Mouse (Mus musculus) bone marrow, adult 2 months (tissue): ENCODE data around the gene Crcp. TPM values are rescaled to one million over a fixed set of nuclear protein-coding genes. Genes with fewer than 3 reads are reported as not detected.

Experiments used
- H3K27ac ChIP-seq: fragments of 200-500 bp; 2 replicates; pipeline ENCODE4 v1.5.1; 2012; ENCODE audit warnings: low read depth, mild to moderate bottlenecking, control low read depth, inconsistent platforms, low read length; ENCODE audit not compliant: control insufficient read depth, poor library complexity, insufficient read depth
- H3K4me1 ChIP-seq: fragments of 200-500 bp; 2 replicates; pipeline ENCODE4 v1.6.1; 2011; ENCODE audit warnings: low read length; ENCODE audit not compliant: control insufficient read depth, insufficient read depth
- H3K4me3 ChIP-seq: fragments of 200-500 bp; replicated peaks from 2 replicates; pipeline ENCODE3; 2011; ENCODE audit warnings: mild to moderate bottlenecking, low read depth, low read length, control low read depth; ENCODE audit not compliant: control insufficient read depth
- CTCF ChIP-seq: fragments of 200-500 bp; IDR thresholded peaks from 2 replicates; pipeline ENCODE4 v1.5.1; 2011; ENCODE audit warnings: low read length, control low read depth; ENCODE audit not compliant: control insufficient read depth, insufficient read depth
- POLR2A ChIP-seq: fragments of 200-500 bp; IDR thresholded peaks from 2 replicates; pipeline ENCODE4 v1.6.1; 2011; ENCODE audit warnings: low read depth, mild to moderate bottlenecking, control low read depth, low read length, borderline replicate concordance; ENCODE audit not compliant: control insufficient read depth
- WGBS: fragments of 180-500 bp; shearing (Covaris S2); methylation state at CpG from one replicate; pipeline ENCODE4 v1.1.7; 2018; 5-methylcytosine and 5-hydroxymethylcytosine counted together
- polyA plus RNA-seq: library from polyadenylated mRNA; stranded (reverse); fragments of >200 nt; gene quantifications from 2 replicates; pipeline ENCODE4 v1.2.4, GENCODE M21; 2011; ENCODE audit warnings: low replicate concordance; ENCODE audit not compliant: missing spikeins, insufficient read depth, insufficient read length

Gene Crcp
- polyA plus RNA-seq, 1 experiment, result 18.0 TPM

GRCm38 (mm10) chr5:130015104-130015503, 14.0 kb upstream of the Crcp start:
- 91% methylated on average over 3 of the region's 3 CpGs for WGBS
- TF ChIP-seq POLR2A (no peak), CTCF (no peak)
- H3K4me3 ChIP-seq, result no peak overlapping the region
- H3K4me1 ChIP-seq, result no peaks in the 10 kb centered on the region
- H3K27ac ChIP-seq, result no peak overlapping the region

- no peaks in the 10 kb centered on the region for H3K4me1 ChIP-seq
- no peak overlapping the region for H3K27ac ChIP-seq
- no peak overlapping the region for H3K4me3 ChIP-seq
- TF ChIP-seq CTCF (no peak), POLR2A (no peak)
- 78% methylated on average over 8 of the region's 8 CpGs for WGBS
Measured at GRCm38 (mm10) chr5:130019461-130019860, 9.6 kb upstream of the Crcp start.

- Histone ChIP-seq H3K27ac (no peak overlapping the region), H3K4me3 (no peak overlapping the region), H3K4me1 (no peaks in the 10 kb centered on the region; the same call in 1 of the 2 replicates)
- TF ChIP-seq POLR2A, result no peak
- no peak for TF ChIP-seq CTCF
- 68% methylated on average over 5 of the region's 5 CpGs for WGBS
Measured at GRCm38 (mm10) chr5:130021361-130021966, 7.6 kb upstream of the Crcp start.

- Histone ChIP-seq H3K4me1 (no peaks in the 10 kb centered on the region; the same call in 1 of the 2 replicates), H3K4me3 (no peak overlapping the region), H3K27ac (no peak overlapping the region)
- 88% methylated on average over 7 of the region's 7 CpGs for WGBS
- no peak for TF ChIP-seq POLR2A
Measured at GRCm38 (mm10) chr5:130022366-130022765, 6.7 kb upstream of the Crcp start.

- Histone ChIP-seq H3K4me1 (no peaks in the 10 kb centered on the region; the same call in 1 of the 2 replicates), H3K4me3 (no peak overlapping the region), H3K27ac (no peak overlapping the region)
- WGBS, result 36% methylated on average over 12 of the region's 12 CpGs
- TF ChIP-seq CTCF (no peak), POLR2A (no peak)
Measured at GRCm38 (mm10) chr5:130023067-130023766, 5.9 kb upstream of the Crcp start.

GRCm38 (mm10) chr5:130023767-130024539, 5.1 kb upstream of the Crcp start:
- Histone ChIP-seq H3K4me3 (peak overlapping the region; percentile 87), H3K4me1 (no peaks in the 10 kb centered on the region; the same call in 1 of the 2 replicates), H3K27ac (peak overlapping the region; percentile 63)
- under 1% methylated on average over 32 of the region's 32 CpGs for WGBS
- TF ChIP-seq CTCF (peak; percentile 87), POLR2A (no peak)

GRCm38 (mm10) chr5:130027134-130027533, 2.0 kb upstream of the Crcp start:
- WGBS, result 63% methylated on average over 5 of the region's 5 CpGs
- Histone ChIP-seq H3K4me1 (no peaks in the 10 kb centered on the region; the same call in 1 of the 2 replicates), H3K4me3 (no peak overlapping the region), H3K27ac (no peak overlapping the region)
- TF ChIP-seq CTCF (no peak), POLR2A (no peak)

- H3K27ac ChIP-seq, result no peak overlapping the region
- TF ChIP-seq CTCF (no peak), POLR2A (no peak)
- WGBS, result 83% methylated on average over 7 of the region's 7 CpGs
- no peaks in the 10 kb centered on the region; the same call in 1 of the 2 replicates for H3K4me1 ChIP-seq
- H3K4me3 ChIP-seq, result no peak overlapping the region
Measured at GRCm38 (mm10) chr5:130027696-130028095, 1.4 kb upstream of the Crcp start.
